Mouse (Mus musculus) forebrain, postnatal 0 days (tissue): Measurements from ENCODE around the gene Galnt7. TPM values are rescaled to one million over a fixed set of nuclear protein-coding genes. Genes with fewer than 3 reads are reported as not detected.

Experiments used
- ATAC-seq: fragments of 200-750 bp; cut with Nextera tagmentation; 2 replicates; pipeline ENCODE4 v1.8.0; 2017; ENCODE audit warnings: mild to moderate bottlenecking, moderate library complexity
- DNase-seq: peaks from one replicate; pipeline ENCODE4 v3.0.0-alpha.2; 2015
- H3K27ac ChIP-seq: fragments of 300-500 bp; sonication (generic); 2 replicates; pipeline ENCODE4 v1.5.1; 2014; ENCODE audit warnings: low read depth, mild to moderate bottlenecking, antibody characterized with exemption, low read length, moderate library complexity, mixed read lengths
- H3K27me3 ChIP-seq: fragments of 300-500 bp; sonication (generic); 2 replicates; pipeline ENCODE4 v1.6.1; 2014; ENCODE audit warnings: mild to moderate bottlenecking, low read length, mixed read lengths; ENCODE audit not compliant: insufficient read depth
- H3K36me3 ChIP-seq: fragments of 300-500 bp; sonication (generic); 2 replicates; pipeline ENCODE4 v1.6.1; 2014; ENCODE audit warnings: mild to moderate bottlenecking, moderate library complexity; ENCODE audit not compliant: insufficient read depth
- H3K4me1 ChIP-seq: fragments of 300-500 bp; sonication (generic); 2 replicates; pipeline ENCODE4 v1.6.1; 2014; ENCODE audit warnings: antibody characterized with exemption; ENCODE audit not compliant: insufficient read depth
- H3K4me2 ChIP-seq: fragments of 300-500 bp; sonication (generic); 2 replicates; pipeline ENCODE4 v1.6.1; 2014; ENCODE audit warnings: low read depth, mild to moderate bottlenecking, moderate library complexity
- H3K4me3 ChIP-seq: fragments of 300-500 bp; sonication (generic); 2 replicates; pipeline ENCODE4 v1.5.1; 2014; ENCODE audit warnings: low read depth, low read length, mixed read lengths
- H3K9ac ChIP-seq: fragments of 300-500 bp; sonication (generic); 2 replicates; pipeline ENCODE4 v1.6.1; 2014; ENCODE audit warnings: mild to moderate bottlenecking
- H3K9me3 ChIP-seq: fragments of 300-500 bp; sonication (generic); 2 replicates; pipeline ENCODE4 v1.6.1; 2016; ENCODE audit warnings: low read length
- CTCF ChIP-seq: sonication (generic); IDR thresholded peaks from 2 replicates; pipeline ENCODE4 v1.5.1; 2016; ENCODE audit warnings: antibody characterized with exemption, control low read depth, low read depth
- WGBS: fragments of 180-500 bp; shearing (Covaris S2); extraction: QIAGEN DNeasy Blood & Tissue Kit; methylation state at CpG from one replicate; pipeline ENCODE4 v1.1.7; 2014; 5-methylcytosine and 5-hydroxymethylcytosine counted together
- polyA plus RNA-seq: library from polyadenylated mRNA; unstranded; fragments of >200 nt; fragmentation: Nextera tagmentation; extraction: Ambion mirVana; gene quantifications from 2 replicates; pipeline ENCODE4 v1.2.1, GENCODE M21; 2015
- total RNA-seq: library from RNA; depleted of rRNA; stranded (reverse); fragments of >200 nt; gene quantifications from 2 replicates; pipeline ENCODE4 v1.2.3, GENCODE M21; 2014

Gene Galnt7
- total and polyA plus RNA-seq, 2 experiments from 2014 or later: 5.3 to 8.0 TPM

- H3K36me3 ChIP-seq: no peaks in the 10 kb centered on the region
- H3K4me2 ChIP-seq: no peak overlapping the region
- H3K9me3 ChIP-seq: no peaks in the 10 kb centered on the region
- TF ChIP-seq CTCF: no peak
- WGBS: 87% methylated on average over 9 of the region's 9 CpGs
- DNase-seq (no peak), ATAC-seq (no peak)
- H3K4me1 ChIP-seq: no peaks in the 10 kb centered on the region
- H3K27ac ChIP-seq: no peak overlapping the region
- no peak overlapping the region for H3K9ac ChIP-seq
- H3K4me3 ChIP-seq: no peak overlapping the region
- no peaks in the 10 kb centered on the region for H3K27me3 ChIP-seq
These were observed 91.9 kb downstream of the Galnt7 start for GRCm38 (mm10) chr8:57560926-57561325.

- DNase-seq: no peak
- no peak for ATAC-seq
- Histone ChIP-seq H3K27ac (no peak overlapping the region), H3K36me3 (no peaks in the 10 kb centered on the region), H3K4me1 (no peaks in the 10 kb centered on the region), H3K9me3 (no peaks in the 10 kb centered on the region), H3K4me3 (no peak overlapping the region), H3K27me3 (no peaks in the 10 kb centered on the region), H3K9ac (no peak overlapping the region), H3K4me2 (no peak overlapping the region)
- TF ChIP-seq CTCF: no peak
- 79% methylated on average over 14 of the region's 14 CpGs for whole genome bisulfite sequencing
These were observed 100.5 kb downstream of the Galnt7 start for GRCm38 (mm10) chr8:57552102-57553032.

GRCm38 (mm10) chr8:57547581-57547980 lies 105.3 kb downstream of the Galnt7 start:
- no peak for DNase-seq
- no peaks in the 10 kb centered on the region for H3K4me1 ChIP-seq
- no peak for ATAC-seq
- no peaks in the 10 kb centered on the region for H3K9me3 ChIP-seq
- H3K27ac ChIP-seq: no peak overlapping the region
- no peak for TF ChIP-seq CTCF
- no peaks in the 10 kb centered on the region for H3K36me3 ChIP-seq
- no peak overlapping the region for H3K4me2 ChIP-seq
- H3K27me3 ChIP-seq: no peaks in the 10 kb centered on the region
- H3K4me3 ChIP-seq: no peak overlapping the region
- H3K9ac ChIP-seq: no peak overlapping the region
- 90% methylated on average over 12 of the region's 12 CpGs for WGBS

GRCm38 (mm10) chr8:57546834-57547233 lies 106.0 kb downstream of the Galnt7 start:
- Histone ChIP-seq H3K27me3 (no peaks in the 10 kb centered on the region), H3K9ac (no peak overlapping the region), H3K4me2 (no peak overlapping the region), H3K4me1 (no peaks in the 10 kb centered on the region), H3K4me3 (no peak overlapping the region), H3K27ac (no peak overlapping the region), H3K9me3 (no peaks in the 10 kb centered on the region), H3K36me3 (no peaks in the 10 kb centered on the region)
- no peak for TF ChIP-seq CTCF
- no peak for DNase-seq
- no peak for ATAC-seq
- 94% methylated on average over 3 of the region's 3 CpGs for WGBS

GRCm38 (mm10) chr8:57546401-57546800 lies 106.4 kb downstream of the Galnt7 start:
- Histone ChIP-seq H3K4me3 (no peak overlapping the region), H3K27me3 (no peaks in the 10 kb centered on the region), H3K4me1 (no peaks in the 10 kb centered on the region), H3K9me3 (no peaks in the 10 kb centered on the region), H3K27ac (no peak overlapping the region), H3K9ac (no peak overlapping the region), H3K4me2 (no peak overlapping the region), H3K36me3 (no peaks in the 10 kb centered on the region)
- no peak for TF ChIP-seq CTCF
- ATAC-seq (no peak), DNase-seq (no peak)
- 56% methylated on average over 3 of the region's 3 CpGs for WGBS

- H3K4me2 ChIP-seq: no peak overlapping the region
- no peak overlapping the region for H3K27ac ChIP-seq
- no peak overlapping the region for H3K9ac ChIP-seq
- no peaks in the 10 kb centered on the region for H3K4me1 ChIP-seq
- ATAC-seq (no peak), DNase-seq (no peak)
- H3K36me3 ChIP-seq: no peaks in the 10 kb centered on the region
- TF ChIP-seq CTCF: no peak
- no peaks in the 10 kb centered on the region for H3K27me3 ChIP-seq
- 85% methylated on average over 9 of the region's 9 CpGs for WGBS
- no peaks in the 10 kb centered on the region for H3K9me3 ChIP-seq
- H3K4me3 ChIP-seq: no peak overlapping the region
These were observed 111.4 kb downstream of the Galnt7 start for GRCm38 (mm10) chr8:57541405-57541804.

- no peak for ATAC-seq
- WGBS: 94% methylated on average over 11 of the region's 11 CpGs
- no peak for TF ChIP-seq CTCF
These were observed 111.9 kb downstream of the Galnt7 start for GRCm38 (mm10) chr8:57540951-57541350.

More at GRCm38 (mm10) chr8:57540951-57541350, 111.9 kb downstream of the Galnt7 start:
- H3K4me3 ChIP-seq: no peak overlapping the region
- H3K4me2 ChIP-seq: no peak overlapping the region
- H3K27ac ChIP-seq: no peak overlapping the region
- H3K36me3 ChIP-seq: 0 out of 2 replicates have a peak, but pooled peaks cover 4% of the 10 kb centered on the region
- no peak for DNase-seq
- H3K4me1 ChIP-seq: no peaks in the 10 kb centered on the region
- H3K9me3 ChIP-seq: no peaks in the 10 kb centered on the region
- H3K27me3 ChIP-seq: no peaks in the 10 kb centered on the region
- no peak overlapping the region for H3K9ac ChIP-seq
